Mouse (Mus musculus) brain, embryonic 14.5 days (tissue): Measurements from ENCODE around the gene Gpr1.

ENCODE experiments used
- CTCF ChIP-seq: fragments of 200-500 bp; IDR thresholded peaks from 2 replicates; pipeline ENCODE4 v1.5.1; 2012; ENCODE audit warnings: inconsistent platforms, mild to moderate bottlenecking, moderate library complexity, borderline replicate concordance; ENCODE audit not compliant: insufficient read depth, insufficient read length; ENCODE audit errors: extremely low read depth
- POLR2A ChIP-seq: fragments of 200-500 bp; IDR thresholded peaks from 2 replicates; pipeline ENCODE4 v1.6.1; 2012; ENCODE audit warnings: mild to moderate bottlenecking, inconsistent platforms, borderline replicate concordance; ENCODE audit not compliant: poor library complexity, insufficient read depth, insufficient read length, severe bottlenecking; ENCODE audit errors: extremely low read depth

DNA sequence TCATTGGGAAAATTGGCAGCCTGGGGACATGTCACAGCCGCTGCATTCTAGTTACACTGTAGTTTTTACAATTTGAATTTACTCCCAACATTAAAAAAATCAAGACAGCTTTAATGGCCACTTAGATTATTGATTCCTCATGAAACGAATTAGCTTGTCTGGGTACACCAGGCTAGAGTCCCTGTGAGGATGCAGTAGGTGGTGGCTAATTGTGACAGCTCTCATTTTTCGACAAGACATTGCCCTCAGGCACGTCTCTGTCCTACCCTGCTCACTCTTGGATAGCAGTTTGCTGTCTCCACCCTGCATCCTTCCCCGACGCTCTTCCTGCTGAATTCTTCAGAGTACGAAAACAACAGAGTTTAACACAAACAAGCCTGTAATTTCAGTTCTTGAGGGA, 288 bp upstream of the Gpr1 start:
- TF ChIP-seq CTCF (no peak), POLR2A (no peak)
